Mouse (Mus musculus) ES-Bruce4 (cell line): Measurements from ENCODE around the gene Snx29. TPM values are rescaled to one million over a fixed set of nuclear protein-coding genes. Genes with fewer than 3 reads are reported as not detected.

Experiments used
- H3K27ac ChIP-seq: 2 replicates; pipeline ENCODE4 v1.5.1; 2012; ENCODE audit warnings: low read length, inconsistent platforms; ENCODE audit not compliant: insufficient read depth
- H3K27me3 ChIP-seq: 2 replicates; pipeline ENCODE4 v1.6.1; 2012; ENCODE audit warnings: mild to moderate bottlenecking, low read length, inconsistent platforms; ENCODE audit not compliant: control insufficient read depth, poor library complexity, insufficient read depth, severe bottlenecking
- H3K36me3 ChIP-seq: 2 replicates; pipeline ENCODE4 v1.6.1; 2012; ENCODE audit warnings: inconsistent platforms, mild to moderate bottlenecking, low read length, moderate library complexity; ENCODE audit not compliant: control insufficient read depth, poor library complexity, insufficient read depth, severe bottlenecking
- H3K4me1 ChIP-seq: one replicate; pipeline ENCODE4 v1.8.1; 2011; ENCODE audit warnings: low read length; ENCODE audit not compliant: control insufficient read depth, insufficient read depth
- H3K4me3 ChIP-seq: 2 replicates; pipeline ENCODE4 v1.5.1; 2011; ENCODE audit warnings: low read depth, mild to moderate bottlenecking, low read length
- H3K9ac ChIP-seq: 2 replicates; pipeline ENCODE4 v1.6.1; 2012; ENCODE audit warnings: low read depth, mild to moderate bottlenecking, inconsistent platforms; ENCODE audit not compliant: poor library complexity, severe bottlenecking
- H3K9me3 ChIP-seq: replicated peaks from 2 replicates; pipeline ENCODE4 v1.6.1; 2012; ENCODE audit warnings: mild to moderate bottlenecking, low read length, inconsistent platforms; ENCODE audit not compliant: control insufficient read depth, poor library complexity, insufficient read depth, severe bottlenecking
- CTCF ChIP-seq: IDR thresholded peaks from one replicate; pipeline ENCODE4 v1.8.1; 2011; ENCODE audit warnings: low read depth, low read length
- EP300 ChIP-seq: IDR thresholded peaks from 2 replicates; pipeline ENCODE4 v1.6.1; 2011; ENCODE audit warnings: low read depth, low read length; ENCODE audit not compliant: insufficient read depth
- POLR2A ChIP-seq: IDR thresholded peaks from one replicate; pipeline ENCODE4 v1.8.1; 2011; ENCODE audit warnings: low read length; ENCODE audit not compliant: insufficient read depth
- polyA plus RNA-seq: library from polyadenylated mRNA; stranded (reverse); fragments of >200 nt; gene quantifications from 2 replicates; pipeline ENCODE4 v1.2.4, GENCODE M21; 2011; ENCODE audit warnings: low read depth; ENCODE audit not compliant: missing spikeins, insufficient read depth, insufficient read length

Snx29 gene
- polyA plus RNA-seq, 1 experiment = 9.2 TPM

- Histone ChIP-seq H3K36me3 (no peaks in the 10 kb centered on the region), H3K9me3 (no peaks in the 10 kb centered on the region), H3K4me3 (no peak overlapping the region), H3K4me1 (peaks cover 7% of the 10 kb centered on the region), H3K27ac (no peak overlapping the region), H3K27me3 (no peaks in the 10 kb centered on the region), H3K9ac (no peak overlapping the region)
- TF ChIP-seq EP300 (no peak), CTCF (no peak), POLR2A (no peak)
Observed at GRCm38 (mm10) chr16:11406201-11406600, 83.5 kb downstream of the Snx29 start.

- H3K4me3 ChIP-seq = no peak overlapping the region
- H3K27ac ChIP-seq = no peak overlapping the region
- H3K27me3 ChIP-seq = no peaks in the 10 kb centered on the region
- no peaks in the 10 kb centered on the region for H3K36me3 ChIP-seq
- H3K9ac ChIP-seq = no peak overlapping the region
- H3K9me3 ChIP-seq = no peaks in the 10 kb centered on the region
- TF ChIP-seq CTCF (no peak), POLR2A (no peak), EP300 (no peak)
- H3K4me1 ChIP-seq = peaks cover 7% of the 10 kb centered on the region
Observed at GRCm38 (mm10) chr16:11406622-11407021, 83.9 kb downstream of the Snx29 start.

GRCm38 (mm10) chr16:11407932-11408620, 85.4 kb downstream of the Snx29 start:
- no peak overlapping the region for H3K9ac ChIP-seq
- H3K9me3 ChIP-seq = no peaks in the 10 kb centered on the region
- H3K4me3 ChIP-seq = no peak overlapping the region
- no peak overlapping the region for H3K27ac ChIP-seq
- peaks cover 7% of the 10 kb centered on the region for H3K4me1 ChIP-seq
- no peaks in the 10 kb centered on the region for H3K36me3 ChIP-seq
- TF ChIP-seq CTCF (no peak), EP300 (no peak), POLR2A (no peak)
- no peaks in the 10 kb centered on the region for H3K27me3 ChIP-seq

- no peak overlapping the region for H3K27ac ChIP-seq
- no peaks in the 10 kb centered on the region for H3K9me3 ChIP-seq
- H3K27me3 ChIP-seq = no peaks in the 10 kb centered on the region
- H3K4me1 ChIP-seq = peaks cover 7% of the 10 kb centered on the region
- TF ChIP-seq POLR2A (no peak), CTCF (no peak), EP300 (no peak; the same call in 1 of the 2 replicates)
- no peak overlapping the region for H3K9ac ChIP-seq
- no peak overlapping the region for H3K4me3 ChIP-seq
- H3K36me3 ChIP-seq = no peaks in the 10 kb centered on the region
Observed at GRCm38 (mm10) chr16:11408726-11409125, 86.0 kb downstream of the Snx29 start.

GRCm38 (mm10) chr16:11414631-11415030, 91.9 kb downstream of the Snx29 start:
- Histone ChIP-seq H3K9me3 (no peaks in the 10 kb centered on the region), H3K27ac (no peak overlapping the region), H3K27me3 (no peaks in the 10 kb centered on the region), H3K4me3 (no peak overlapping the region), H3K36me3 (no peaks in the 10 kb centered on the region), H3K9ac (no peak overlapping the region), H3K4me1 (no peaks in the 10 kb centered on the region)
- TF ChIP-seq POLR2A = no peak
- no peak for TF ChIP-seq CTCF
- no peak for TF ChIP-seq EP300

GRCm38 (mm10) chr16:11418183-11418588, 95.5 kb downstream of the Snx29 start:
- H3K4me1 ChIP-seq = no peaks in the 10 kb centered on the region
- no peaks in the 10 kb centered on the region for H3K27me3 ChIP-seq
- H3K36me3 ChIP-seq = no peaks in the 10 kb centered on the region
- TF ChIP-seq POLR2A = no peak
- TF ChIP-seq CTCF = peak; percentile 95
- H3K9ac ChIP-seq = no peak overlapping the region
- H3K27ac ChIP-seq = no peak overlapping the region
- H3K9me3 ChIP-seq = no peaks in the 10 kb centered on the region
- no peak overlapping the region for H3K4me3 ChIP-seq
